Comparison of ENCODE assay signal across 25 mouse cellular contexts in genomic region chr5:108406977-108407376, GRCm38 (mm10). TPM values are rescaled to one million over a fixed set of nuclear protein-coding genes. Genes with fewer than 3 reads are reported as not detected.
"Had no signal": no experiment of that assay in that cellular context is flagged by ENCODE, and none has a peak within 500 bp of the region (broad histone marks: within the 10 kb centered on the region; RNA-seq: fewer than 3 reads in every experiment).

No protein-coding gene starts in this region.

- H3K9ac ChIP-seq: limb, embryonic 13.5 days; liver, embryonic 12.5 days; liver, embryonic 15.5 days; lung, embryonic 15.5 days; midbrain, embryonic 12.5 days; midbrain, embryonic 15.5 days; neural tube, embryonic 12.5 days; neural tube, embryonic 15.5 days had no signal

- H3K4me1 ChIP-seq: limb, embryonic 10.5 days; limb, embryonic 13.5 days; liver, embryonic 12.5 days; liver, embryonic 15.5 days; lung, embryonic 15.5 days; midbrain, embryonic 12.5 days; midbrain, embryonic 15.5 days; neural tube, embryonic 12.5 days; neural tube, embryonic 15.5 days had no signal

- H3K27ac ChIP-seq: kidney, postnatal 0 days; limb, embryonic 10.5 days; limb, embryonic 13.5 days; liver, embryonic 12.5 days; liver, embryonic 15.5 days; lung, embryonic 15.5 days; midbrain, embryonic 12.5 days; midbrain, embryonic 15.5 days; neural tube, embryonic 12.5 days; neural tube, embryonic 15.5 days had no signal

- H3K9me3 ChIP-seq: limb, embryonic 10.5 days; limb, embryonic 13.5 days; liver, embryonic 12.5 days; liver, embryonic 15.5 days; lung, embryonic 15.5 days; midbrain, embryonic 12.5 days; midbrain, embryonic 15.5 days; neural tube, embryonic 12.5 days; neural tube, embryonic 15.5 days had no signal

- DNase-seq: kidney, adult 2 months; kidney, postnatal 36 days; liver; lung, adult 18-20 months; lung, postnatal 10 days; lung, postnatal 4 days; thymus, postnatal 25 days had no signal

- H3K27me3 ChIP-seq: limb, embryonic 13.5 days; liver, embryonic 12.5 days; liver, embryonic 15.5 days; lung, embryonic 15.5 days; midbrain, embryonic 12.5 days; midbrain, embryonic 15.5 days; neural tube, embryonic 12.5 days; neural tube, embryonic 15.5 days had no signal

- H3K4me2 ChIP-seq: limb, embryonic 13.5 days; liver, embryonic 12.5 days; liver, embryonic 15.5 days; lung, embryonic 15.5 days; midbrain, embryonic 12.5 days; midbrain, embryonic 15.5 days; neural tube, embryonic 12.5 days; neural tube, embryonic 15.5 days had no signal

- H3K4me3 ChIP-seq: limb, embryonic 10.5 days; limb, embryonic 13.5 days; liver, embryonic 12.5 days; liver, embryonic 15.5 days; lung, embryonic 15.5 days; midbrain, embryonic 12.5 days; midbrain, embryonic 15.5 days; neural tube, embryonic 12.5 days; neural tube, embryonic 15.5 days had no signal

- ATAC-seq: intestine, postnatal 0 days; liver, embryonic 12.5 days; midbrain, embryonic 15.5 days had no signal

- H3K36me3 ChIP-seq: limb, embryonic 10.5 days; limb, embryonic 13.5 days; liver, embryonic 12.5 days; liver, embryonic 15.5 days; lung, embryonic 15.5 days; midbrain, embryonic 12.5 days; midbrain, embryonic 15.5 days; neural tube, embryonic 12.5 days; neural tube, embryonic 15.5 days had no signal

RNA-seq across cellular contexts. Expression of gene Pde6b, which starts 18.8 kb away (rescaled TPM):
- total RNA-seq: megakaryocyte, adult 5-6 weeks had no signal
- polyA plus RNA-seq: kidney, adult 2 months; liver, embryonic 15.5 days; neural tube, embryonic 12.5 days; small intestine, adult 2 months; spleen, adult 2 months had no signal

RNA-seq across cellular contexts. Expression of gene Gm42517, which starts 39.3 kb away (rescaled TPM):
- total RNA-seq: megakaryocyte, adult 5-6 weeks had no signal
- polyA plus RNA-seq: intestine, embryonic 14.5 days; kidney, embryonic 14.5 days; limb, embryonic 10.5 days; liver, embryonic 12.5 days; lung, embryonic 15.5 days; stomach, embryonic 16.5 days; thymus, postnatal 0 days had no signal
